Mouse (Mus musculus) cerebellum, adult 2 months (tissue): ENCODE results near the gene Lmx1b.

Experiments used
- CTCF ChIP-seq: fragments of 200-500 bp; IDR thresholded peaks from 2 replicates; pipeline ENCODE4 v1.5.1; 2011; ENCODE audit warnings: low read depth, mild to moderate bottlenecking, control low read depth, low read length, moderate library complexity, borderline replicate concordance; ENCODE audit not compliant: insufficient read depth
- POLR2A ChIP-seq: fragments of 200-500 bp; IDR thresholded peaks from 2 replicates; pipeline ENCODE4 v1.6.1; 2011; ENCODE audit warnings: low read length, control low read depth, borderline replicate concordance; ENCODE audit not compliant: insufficient read depth

DNA sequence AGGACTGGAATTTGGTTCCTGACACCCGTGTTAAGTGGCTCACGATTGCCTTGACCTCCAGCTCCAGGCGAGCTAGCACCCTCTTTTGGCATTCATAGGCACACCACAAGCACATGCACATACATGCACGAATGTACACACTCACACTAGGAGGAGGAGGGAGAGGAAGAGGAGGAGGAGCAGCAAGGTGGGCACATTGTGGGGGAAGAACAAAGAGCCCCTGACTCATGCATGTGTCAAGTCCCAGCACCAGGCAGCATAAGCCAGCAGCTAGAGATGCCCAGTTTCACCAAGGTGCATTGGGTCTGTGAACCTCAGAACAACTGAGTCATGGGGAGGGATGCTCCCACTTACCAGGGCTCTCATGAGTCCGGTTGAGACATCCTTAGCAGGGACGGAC, 56.5 kb downstream of the Lmx1b start:
- no peak for TF ChIP-seq CTCF
- no peak for TF ChIP-seq POLR2A
